Mouse (Mus musculus) lung, postnatal 0 days (tissue): ENCODE results near the gene Rps11.

Experiments used
- CTCF ChIP-seq: IDR thresholded peaks from 2 replicates; pipeline ENCODE4 v1.5.1; 2016; ENCODE audit warnings: antibody characterized with exemption, mild to moderate bottlenecking
- EP300 ChIP-seq: IDR thresholded peaks from 2 replicates; pipeline ENCODE4 v1.6.1; 2016; ENCODE audit warnings: antibody characterized with exemption, mild to moderate bottlenecking, control low read depth

GRCm38 (mm10) chr7:45122561-45123185 lies 1.6 kb downstream of the Rps11 start:
- TF ChIP-seq EP300: no peak
- TF ChIP-seq CTCF: no peak
